Mouse (Mus musculus): ENCODE measurements around the gene Mypn.

Gene Mypn

DNA sequence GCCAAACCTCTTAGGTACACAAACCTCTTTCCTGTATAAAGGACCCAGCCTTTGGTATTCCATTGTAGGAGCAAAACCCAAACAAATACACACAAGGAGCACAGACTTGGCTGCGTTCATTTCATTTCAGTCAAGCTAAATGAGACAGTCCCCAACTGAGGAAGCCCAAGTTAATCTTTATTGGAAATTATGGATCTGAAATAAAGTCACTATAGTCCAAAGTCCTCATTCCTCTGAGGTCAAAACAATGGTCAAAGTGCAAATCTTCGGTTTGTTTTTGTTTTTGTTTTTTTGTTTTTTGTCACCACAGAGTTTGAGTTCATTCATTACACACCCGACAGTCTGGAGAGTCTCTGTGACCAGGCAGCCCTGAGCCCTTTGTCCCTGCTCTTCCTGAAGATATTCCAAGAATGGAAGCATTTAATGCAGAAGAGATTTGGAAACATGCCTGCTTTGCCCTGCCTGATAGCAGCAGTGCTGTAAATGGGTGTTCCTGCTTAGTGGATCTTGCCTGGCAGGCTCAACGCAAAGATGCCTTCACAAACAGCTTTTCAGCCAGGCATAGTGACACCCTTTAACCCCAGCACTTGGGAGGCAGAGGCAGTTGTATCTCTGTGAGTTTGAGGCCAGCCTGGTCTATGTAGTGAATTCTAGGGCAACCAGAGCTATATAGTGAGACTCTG lies 47.9 kb downstream of the Mypn start:
- no peak for DNase-seq (ENCODE audit: extremely low spot score, low spot score)

DNA sequence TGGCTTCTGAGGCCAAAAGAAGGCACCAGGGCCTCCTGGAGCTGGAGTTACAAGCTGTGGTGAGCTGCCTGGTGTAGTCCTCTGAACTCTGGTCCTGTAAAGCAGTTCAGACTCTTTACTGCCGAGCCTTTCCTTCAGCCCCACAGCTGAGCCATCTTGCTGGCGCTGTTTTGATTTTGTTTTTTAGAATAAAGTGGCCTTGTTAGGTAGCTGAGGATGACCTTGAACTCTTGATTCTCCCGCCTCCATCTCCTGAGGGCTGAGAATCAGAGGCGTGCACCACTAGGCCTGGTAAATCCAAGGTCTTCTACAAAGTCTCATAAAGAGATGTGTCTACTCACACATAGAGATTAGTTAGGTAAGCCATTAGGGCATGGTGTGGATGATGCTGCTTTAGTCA lies 49.0 kb downstream of the Mypn start:
- DNase-seq (ENCODE audit: extremely low spot score, low spot score): no peak

DNA sequence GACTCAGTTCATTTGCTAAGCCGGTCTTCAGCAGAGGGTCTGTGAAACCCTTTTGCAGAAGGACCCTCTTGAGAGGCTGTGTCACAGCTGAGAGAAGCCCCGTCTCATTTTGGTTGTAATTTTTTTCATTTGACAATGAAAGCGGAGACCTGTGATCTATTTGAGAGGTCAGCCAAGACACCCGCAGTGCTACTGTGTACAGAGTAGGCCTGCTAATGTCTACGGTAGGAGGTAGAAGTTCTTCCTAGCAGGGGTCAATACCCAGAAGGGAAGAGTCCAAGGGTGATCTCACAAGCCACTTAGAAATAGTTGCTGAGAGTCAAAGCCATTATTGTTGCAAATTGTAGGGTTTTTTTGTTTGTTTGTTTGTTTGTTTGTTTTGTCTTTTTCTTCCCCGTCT lies 49.5 kb downstream of the Mypn start:
- DNase-seq (ENCODE audit: extremely low spot score, low spot score): no peak

DNA sequence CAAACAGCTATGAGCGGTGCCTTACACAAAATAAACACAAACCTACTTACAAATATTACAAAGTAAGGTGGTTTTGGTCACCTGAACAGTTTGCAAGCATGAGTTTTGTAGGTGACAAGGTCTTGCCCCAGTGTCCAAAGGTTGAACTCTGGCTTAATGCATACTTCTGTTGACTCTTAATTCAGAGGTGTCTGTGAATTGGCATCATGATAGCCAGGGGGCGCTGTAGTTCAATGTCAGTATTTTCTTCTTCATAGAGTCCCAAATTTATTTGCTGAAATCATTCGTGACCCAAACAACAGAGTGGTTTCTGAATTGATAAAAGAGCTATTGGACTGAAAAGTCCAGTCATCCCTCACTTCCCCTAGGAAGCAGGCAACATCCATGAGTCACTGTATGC lies 50.2 kb downstream of the Mypn start:
- DNase-seq (ENCODE audit: extremely low spot score, low spot score): peak; percentile 45

DNA sequence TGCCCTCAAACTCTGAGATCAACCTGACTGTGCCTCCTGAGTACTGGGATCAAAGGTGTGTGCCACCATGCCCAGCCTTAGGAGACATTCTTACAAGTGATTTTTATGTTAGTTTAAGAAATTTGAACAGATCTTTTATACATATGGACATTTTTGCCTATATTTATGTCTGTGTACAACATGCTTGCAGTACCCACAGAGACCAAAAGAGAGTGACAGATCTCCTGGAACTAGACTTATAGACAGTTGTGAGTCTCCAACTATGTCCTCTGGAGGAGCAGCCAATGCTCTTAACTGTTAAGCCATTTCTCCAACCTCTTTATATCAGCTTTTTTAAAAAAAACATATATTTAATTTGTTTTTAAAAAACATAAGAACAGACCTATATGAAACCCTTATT lies 51.4 kb downstream of the Mypn start:
- no peak for DNase-seq (ENCODE audit: extremely low spot score, low spot score)

DNA sequence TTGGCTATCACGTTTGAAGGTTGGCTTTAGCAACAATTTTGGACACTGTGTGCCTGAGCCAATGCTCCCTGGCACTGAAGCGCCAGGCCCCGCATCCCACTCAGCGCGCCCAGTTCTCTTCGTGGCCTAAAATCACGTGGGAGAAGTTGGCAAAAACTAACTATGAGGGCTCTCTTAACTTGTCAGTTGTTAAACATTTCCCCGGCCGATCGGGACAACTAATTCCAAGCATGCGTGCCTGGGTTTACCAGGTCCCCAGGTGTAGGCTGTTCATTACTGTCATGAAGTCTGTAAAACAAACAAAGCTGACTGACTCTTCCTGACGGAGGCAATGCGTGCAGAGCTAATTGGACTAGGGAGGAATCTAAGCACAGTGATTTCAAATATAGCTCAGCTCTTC lies 61.1 kb downstream of the Mypn start:
- DNase-seq (ENCODE audit: extremely low spot score, low spot score): no peak

DNA sequence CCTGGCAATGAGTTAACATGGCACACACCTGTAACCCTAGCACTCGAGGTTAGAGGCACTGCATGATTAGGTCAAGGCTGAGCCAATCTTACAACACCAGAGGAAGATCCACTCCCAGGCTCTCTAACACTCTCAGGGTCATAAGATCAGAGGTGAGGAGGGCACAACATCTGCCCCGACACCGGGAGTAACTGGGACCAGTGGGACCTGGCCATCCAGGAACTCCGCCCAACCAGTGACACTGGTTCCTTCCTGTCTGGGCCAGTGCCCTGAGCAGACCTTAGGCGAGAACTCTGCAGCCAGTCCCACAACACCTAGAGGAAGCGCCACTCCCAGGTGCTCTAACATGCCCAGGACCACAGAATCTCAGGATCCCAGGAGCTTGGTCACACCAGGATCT lies 67.3 kb downstream of the Mypn start:
- DNase-seq (ENCODE audit: extremely low spot score, low spot score): no peak

DNA sequence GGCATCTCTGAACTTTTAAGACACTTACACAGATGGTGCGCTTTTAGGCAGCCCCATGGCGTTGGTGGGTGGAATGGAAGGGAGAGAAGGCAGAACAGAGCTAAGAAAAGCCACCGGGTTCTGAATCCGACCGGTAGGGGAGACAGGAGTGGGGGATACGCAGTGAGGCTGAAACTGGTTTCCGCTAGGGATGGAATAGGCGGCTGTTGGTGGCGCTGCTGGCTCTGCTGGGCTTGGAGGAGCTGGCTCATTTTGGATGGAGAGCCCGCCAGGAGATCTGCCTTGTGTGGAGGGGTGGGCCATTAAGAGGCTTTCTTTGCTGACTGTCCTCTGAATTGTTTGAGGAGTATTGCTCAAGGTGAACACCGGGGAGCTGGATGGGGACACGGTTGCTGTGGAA lies 68.1 kb downstream of the Mypn start:
- no peak for DNase-seq (ENCODE audit: extremely low spot score, low spot score)

DNA sequence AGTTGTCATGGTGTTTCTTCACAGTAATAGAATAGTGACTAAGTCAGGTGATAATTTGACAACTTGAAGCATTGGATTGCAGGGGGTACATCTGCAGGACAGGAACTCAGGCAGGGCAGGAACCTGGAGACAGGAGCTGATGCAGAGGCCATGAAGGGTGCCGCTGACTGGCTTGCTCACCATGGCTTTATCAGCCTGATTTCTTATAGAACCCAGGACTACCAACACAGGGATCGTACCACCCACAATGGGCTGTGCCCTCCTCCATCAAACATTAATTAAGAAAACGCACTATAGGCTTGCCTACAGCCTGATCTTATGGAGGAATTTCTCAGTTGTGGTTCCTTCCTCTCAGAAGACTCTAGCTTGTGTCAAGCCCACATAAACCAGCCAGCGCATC lies 70.4 kb downstream of the Mypn start:
- DNase-seq (ENCODE audit: extremely low spot score, low spot score): no peak

DNA sequence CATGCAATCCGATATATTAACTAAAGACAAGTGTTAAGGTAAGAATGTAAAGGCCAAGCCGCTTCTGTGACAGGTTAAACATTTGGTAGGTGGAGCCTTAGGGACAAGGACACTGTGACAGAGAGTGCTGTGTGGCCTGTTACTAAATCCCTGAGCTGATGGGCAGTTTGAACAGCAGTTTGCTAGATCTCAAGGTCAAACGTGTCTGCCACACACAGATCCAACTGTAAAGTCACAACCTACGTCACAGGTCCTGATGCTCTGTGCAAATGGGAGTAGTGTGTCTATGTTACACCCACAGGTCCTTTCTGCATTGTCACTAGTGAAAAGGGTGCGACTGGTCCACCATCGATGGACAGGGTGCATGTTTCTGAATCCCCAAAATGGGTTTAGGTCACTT lies 71.4 kb downstream of the Mypn start:
- DNase-seq (ENCODE audit: extremely low spot score, low spot score): no peak

DNA sequence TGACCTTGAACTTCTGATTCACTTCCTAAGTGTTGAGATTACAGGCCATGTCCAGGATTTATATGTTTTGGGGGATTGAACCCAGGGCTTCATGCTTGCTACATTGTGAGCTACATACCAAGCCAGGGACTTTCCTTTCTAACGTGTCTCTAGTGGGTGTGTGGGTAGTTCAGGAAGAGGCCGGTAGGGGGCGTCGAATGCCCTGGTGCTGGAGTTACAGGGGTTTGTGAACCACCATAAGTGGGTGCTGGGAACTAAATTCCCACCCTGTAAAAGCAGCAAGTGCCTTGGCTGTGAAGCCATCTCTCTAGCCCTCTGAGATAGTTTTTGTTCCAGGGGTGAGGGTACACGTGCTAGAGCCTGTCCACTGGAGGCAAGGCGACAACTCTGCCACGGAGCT lies 73.3 kb downstream of the Mypn start:
- DNase-seq (ENCODE audit: extremely low spot score, low spot score): no peak

DNA sequence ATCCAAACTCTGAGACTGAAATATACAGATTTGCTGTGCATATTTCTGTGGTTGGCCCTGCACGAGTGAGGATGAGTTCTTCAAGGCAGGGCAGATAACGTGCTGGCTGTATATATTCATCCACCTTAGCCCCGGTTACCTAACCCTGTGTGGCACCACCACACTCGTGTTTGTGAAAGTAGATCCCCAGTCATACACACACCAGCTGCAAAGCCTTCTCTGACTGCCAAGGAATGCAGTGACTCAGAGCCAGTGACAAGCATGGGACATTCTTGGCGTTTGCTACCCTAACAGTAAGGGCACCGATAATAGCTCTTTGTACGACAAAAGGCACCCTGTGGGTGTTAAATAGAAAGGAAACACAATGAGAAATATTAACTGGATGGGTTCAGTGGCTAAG lies 75.5 kb downstream of the Mypn start:
- no peak for DNase-seq (ENCODE audit: extremely low spot score, low spot score)

DNA sequence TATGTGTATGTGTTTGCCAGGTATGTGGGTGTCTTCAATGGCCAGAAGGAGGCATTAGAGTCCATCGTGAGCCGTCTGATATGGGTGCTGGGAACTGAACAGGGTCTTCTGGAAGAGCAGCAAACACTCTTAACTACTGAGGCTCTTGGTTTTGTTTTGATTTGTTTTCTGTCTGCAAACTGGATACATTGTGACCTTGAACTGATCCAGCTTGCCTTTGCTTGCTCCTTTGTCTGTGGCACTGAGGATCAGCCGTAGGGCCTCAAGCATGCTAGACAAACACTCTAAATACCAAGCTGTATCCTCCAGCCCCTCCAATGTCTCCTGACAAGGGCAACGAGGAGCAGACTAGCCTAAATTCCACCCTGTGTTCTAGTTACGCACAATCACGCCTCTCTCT lies 76.6 kb downstream of the Mypn start:
- no peak for DNase-seq (ENCODE audit: extremely low spot score, low spot score)

DNA sequence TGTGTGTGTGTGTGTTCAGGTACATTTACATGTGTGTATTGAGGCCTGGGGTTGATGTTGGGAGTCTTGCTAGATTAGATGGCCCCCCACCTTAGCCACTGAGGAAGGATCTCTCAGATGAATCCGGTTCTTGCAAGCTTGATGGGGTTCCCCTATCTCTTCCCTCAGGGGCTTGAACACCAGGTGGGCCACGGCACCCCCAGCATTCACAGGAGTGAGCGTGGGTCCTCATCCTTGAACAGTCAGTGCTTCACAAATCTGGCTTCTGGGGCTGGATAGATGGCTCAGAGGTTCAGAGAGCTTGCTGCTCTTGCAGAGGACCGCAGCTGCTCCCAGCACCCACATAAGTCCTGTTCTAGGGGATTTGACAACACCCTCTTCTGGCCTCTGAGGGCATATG lies 77.6 kb downstream of the Mypn start:
- no peak for DNase-seq (ENCODE audit: extremely low spot score, low spot score)

DNA sequence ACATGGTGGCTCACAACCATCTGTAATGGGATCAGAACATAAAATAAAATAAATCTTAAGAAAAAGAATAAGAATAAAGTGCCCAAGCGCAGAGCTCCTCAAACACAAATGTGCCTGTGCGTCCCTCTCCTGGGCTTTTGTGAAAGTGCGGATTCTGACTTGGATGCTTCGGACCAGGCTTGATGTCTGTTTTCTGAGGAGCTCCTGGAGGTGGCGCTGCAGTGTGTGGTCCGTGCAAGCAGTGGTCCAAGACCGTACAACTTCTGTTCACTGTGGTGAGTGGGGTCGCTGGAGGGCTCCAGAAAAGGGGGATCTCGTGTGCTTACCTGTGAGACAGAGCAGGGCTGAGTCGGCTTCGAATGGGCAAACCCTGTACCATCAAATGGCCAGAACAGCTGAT lies 78.4 kb downstream of the Mypn start:
- DNase-seq (ENCODE audit: extremely low spot score, low spot score): no peak

DNA sequence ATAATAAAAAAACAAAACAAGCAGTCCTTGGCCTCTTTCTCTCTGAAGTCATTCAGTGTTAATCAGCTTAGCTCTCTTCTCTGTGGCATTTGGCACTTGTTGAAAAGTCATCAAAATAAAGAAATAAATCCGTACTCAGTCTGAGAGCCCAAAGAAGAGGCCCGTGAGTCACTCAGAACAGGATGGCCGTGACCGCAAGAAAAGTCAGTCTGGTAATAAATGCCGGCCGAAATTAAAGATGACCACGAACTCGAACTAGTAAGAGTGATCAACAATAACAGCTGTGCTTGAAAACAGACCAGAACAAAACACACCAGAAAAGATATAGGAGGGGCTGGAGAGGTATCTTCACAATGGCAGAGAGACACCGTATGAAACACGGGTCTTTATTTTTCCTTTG lies 79.7 kb downstream of the Mypn start:
- DNase-seq (ENCODE audit: extremely low spot score, low spot score): no peak

DNA sequence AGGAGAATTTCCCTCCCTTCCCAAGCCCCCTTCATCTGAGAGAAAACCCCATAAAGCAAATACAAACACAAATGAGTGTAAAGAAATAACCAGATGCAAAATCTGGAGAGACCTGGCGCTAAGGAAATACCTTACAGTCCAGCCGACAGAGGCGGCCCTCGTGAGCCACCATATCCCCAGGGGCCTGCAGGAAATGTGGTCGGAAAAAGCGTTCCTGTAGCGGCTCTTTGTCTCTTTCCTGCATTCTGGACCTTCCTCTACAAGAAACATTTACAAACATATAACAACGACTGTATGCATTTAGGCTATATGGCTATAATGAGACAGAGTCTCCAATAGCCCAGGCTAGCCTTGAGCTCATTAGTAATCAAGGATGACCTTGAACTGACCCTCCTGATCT lies 80.6 kb downstream of the Mypn start:
- DNase-seq (ENCODE audit: extremely low spot score, low spot score): no peak

DNA sequence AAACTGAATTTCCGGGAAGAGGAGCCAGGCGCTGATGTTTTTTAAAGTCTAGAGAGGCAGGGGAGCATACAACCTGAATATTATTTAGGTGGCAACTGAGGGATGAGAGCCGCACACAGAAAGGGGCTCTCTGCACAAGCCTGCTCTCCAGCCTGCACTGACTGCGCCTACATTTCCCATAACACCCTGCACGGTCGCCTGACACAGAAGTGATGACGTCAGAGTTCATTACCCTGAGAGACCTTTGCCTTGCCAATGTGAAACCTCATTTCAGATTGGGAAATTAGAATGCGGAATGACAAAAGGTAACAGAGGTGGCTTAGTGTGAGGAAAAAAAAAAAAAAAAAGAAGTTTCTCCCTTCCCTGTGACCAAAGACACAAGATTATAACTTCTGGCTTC lies 81.2 kb downstream of the Mypn start:
- peak; percentile 26 for DNase-seq (ENCODE audit: extremely low spot score, low spot score)

DNA sequence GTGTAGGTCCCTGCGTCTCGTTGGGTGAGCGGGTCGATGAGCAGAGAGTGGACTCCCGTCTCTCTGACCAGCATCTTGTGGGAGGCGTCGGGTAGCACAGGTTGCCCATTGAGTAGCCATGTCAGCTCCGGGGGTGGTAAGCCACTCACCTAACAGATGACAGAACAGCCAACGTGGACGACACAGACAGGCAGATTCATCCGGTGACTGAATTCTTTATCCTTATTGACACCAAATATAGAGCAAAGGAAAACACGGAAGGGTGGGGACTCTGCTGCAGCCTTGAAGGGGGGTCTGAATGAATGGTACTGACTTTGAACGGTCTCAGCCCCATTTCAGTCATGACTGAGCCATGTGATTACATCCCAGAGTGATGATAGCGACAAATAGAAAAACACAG lies 81.8 kb downstream of the Mypn start:
- no peak for DNase-seq (ENCODE audit: extremely low spot score, low spot score)

DNA sequence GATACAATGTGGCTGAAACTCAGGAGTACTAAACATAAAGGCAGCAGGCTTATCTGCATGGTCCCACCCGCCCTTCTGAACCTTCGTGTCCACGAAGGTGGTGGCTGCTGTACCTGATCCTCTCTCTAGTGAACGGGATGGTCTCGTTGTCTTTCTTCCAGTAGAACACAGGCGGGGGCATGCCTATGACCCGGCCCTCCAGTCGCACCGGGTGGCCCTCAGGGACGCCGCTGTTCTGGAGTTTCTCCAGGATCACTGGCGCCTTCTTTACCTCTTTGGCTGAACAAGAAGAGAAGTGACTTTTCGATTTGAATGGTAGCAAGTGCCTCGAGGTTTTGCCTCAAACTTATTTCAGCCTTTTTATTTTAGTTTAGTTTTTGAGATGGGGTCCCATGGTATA lies 83.8 kb downstream of the Mypn start:
- no peak for DNase-seq (ENCODE audit: extremely low spot score, low spot score)

DNA sequence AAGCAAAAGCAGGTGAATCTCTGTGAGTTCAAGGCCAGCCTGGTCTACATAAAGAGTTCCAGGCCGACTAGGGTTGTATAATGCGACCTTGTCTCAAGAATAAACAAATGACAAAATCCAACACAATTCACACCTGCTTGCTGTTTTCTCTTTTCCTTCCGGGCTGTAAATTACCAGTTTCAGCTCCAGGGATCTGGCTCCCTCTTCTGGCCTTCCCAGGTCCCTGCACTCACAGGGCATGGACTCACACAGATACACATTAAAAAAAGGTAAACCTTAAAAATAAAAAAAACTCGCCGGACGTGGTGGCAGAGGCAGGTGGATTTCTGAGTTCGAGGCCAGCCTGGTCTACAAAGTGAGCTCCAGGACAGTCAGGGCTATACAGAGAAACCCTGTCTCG lies 86.2 kb downstream of the Mypn start:
- no peak for DNase-seq (ENCODE audit: extremely low spot score, low spot score)

DNA sequence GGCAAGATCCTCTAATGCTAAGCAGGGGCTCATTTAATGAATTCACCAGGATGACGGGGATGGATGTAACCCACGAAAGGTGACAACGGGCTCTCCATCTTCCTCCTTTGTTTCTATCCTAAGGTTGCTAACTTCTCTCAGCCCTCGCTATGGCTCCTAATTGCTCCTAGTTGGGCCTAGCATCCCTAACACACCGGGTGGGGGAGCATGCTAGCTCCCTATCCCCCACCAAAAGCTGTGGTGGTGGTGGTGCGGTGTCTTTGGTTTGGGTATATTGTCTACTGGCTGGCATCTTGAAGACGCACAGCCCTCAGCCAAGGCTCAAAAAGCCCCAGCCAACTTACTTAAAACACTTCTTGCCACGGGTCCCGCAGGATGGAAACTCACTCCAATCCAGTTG lies 87.4 kb downstream of the Mypn start:
- DNase-seq (ENCODE audit: extremely low spot score, low spot score): no peak

DNA sequence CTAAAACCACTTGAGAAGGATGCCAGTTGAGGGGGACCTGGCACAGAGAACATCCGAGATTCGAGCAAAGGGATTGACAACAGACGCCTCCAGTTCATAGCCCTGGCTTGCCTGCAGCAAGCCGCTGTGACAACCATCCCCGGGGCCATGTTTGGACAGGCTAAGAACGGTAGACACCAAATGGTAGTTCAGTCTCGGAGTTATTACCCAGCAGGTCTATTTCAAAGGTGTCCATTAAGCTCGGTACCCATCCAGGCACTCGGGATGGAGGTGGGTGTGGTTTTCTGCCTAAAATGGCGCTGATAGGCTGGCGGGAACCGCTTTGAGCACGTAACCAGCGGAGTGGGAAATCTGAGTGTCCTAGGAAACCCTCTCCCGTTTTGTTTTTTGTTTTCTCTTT lies 87.9 kb downstream of the Mypn start:
- DNase-seq (ENCODE audit: extremely low spot score, low spot score): no peak

DNA sequence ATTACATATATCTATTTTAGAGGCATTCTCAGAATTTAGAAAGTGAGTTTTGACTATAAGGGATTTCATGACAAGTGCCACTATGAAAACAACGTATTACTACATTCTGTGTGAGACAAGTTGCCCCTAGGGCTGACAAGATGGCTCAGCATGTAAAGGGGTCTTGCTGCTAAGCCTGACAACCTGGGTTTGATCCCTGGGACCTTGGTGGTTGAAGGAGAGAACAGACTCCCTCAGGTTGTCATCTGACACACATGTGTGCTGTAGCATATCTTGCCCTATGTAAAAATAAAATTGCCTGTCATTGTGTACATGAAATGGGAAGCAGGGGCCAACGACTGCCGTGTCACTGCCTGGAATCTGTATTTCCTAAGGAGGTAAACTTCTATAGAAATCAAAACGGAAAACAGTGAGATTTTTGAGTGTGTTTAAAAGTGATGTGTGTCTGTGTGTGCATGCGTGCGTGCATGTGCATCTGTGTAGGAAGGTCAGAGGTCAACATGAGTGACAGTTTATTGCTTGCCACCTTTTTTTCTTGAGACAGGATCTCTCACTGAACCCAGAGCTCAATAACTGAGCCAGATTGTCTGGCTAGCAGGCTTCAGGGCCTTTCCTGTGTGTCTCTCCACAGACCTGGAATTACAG lies 89.9 kb downstream of the Mypn start:
- no peak for DNase-seq (ENCODE audit: extremely low spot score, low spot score)

All from neural tube, embryonic 10.5 days (tissue).